Mouse (Mus musculus) stomach, postnatal 0 days (tissue): ENCODE data around the gene Fubp1.

ENCODE experiments used
- CTCF ChIP-seq: IDR thresholded peaks from 2 replicates; pipeline ENCODE4 v1.5.1; 2016; ENCODE audit warnings: antibody characterized with exemption, low read depth, mild to moderate bottlenecking, moderate library complexity
- EP300 ChIP-seq: optimal IDR thresholded peaks from 2 replicates; pipeline ENCODE3; 2016; ENCODE audit warnings: antibody characterized with exemption

DNA sequence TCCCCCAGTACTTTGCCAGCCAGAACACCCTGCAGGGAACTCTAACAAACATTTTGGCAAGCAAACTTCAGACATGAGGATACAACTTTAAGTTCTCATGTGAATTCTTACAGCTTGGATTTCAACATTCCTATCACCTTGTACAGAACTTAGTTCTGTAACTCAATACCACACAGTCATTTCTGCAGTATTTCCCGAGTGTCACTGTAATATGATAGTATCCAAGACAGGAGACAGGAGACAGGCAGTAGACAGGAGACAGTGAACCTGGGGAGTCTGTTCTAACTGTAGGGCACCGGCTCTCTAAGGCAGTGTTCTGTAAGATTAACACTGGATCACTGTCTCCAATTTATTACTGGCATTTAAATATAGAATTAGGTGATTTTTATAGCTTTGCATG is 68.2 kb downstream of the Fubp1 start:
- TF ChIP-seq CTCF (no peak), EP300 (no peak)
